Mouse (Mus musculus): Measurements from ENCODE around the gene Cd4. TPM values are rescaled to one million over a fixed set of nuclear protein-coding genes. Genes with fewer than 3 reads are reported as not detected.

Gene Cd4
- polyA plus RNA-seq, 1 experiment from 2014 or later = not detected

GRCm38 (mm10) chr6:124925941-124926340, 37.9 kb upstream of the Cd4 start:
- no peak for TF ChIP-seq CTCF (IDR thresholded peaks at IDR 0.05)
- H3K27me3 ChIP-seq = no peaks in the 10 kb centered on the region
- no peak for DNase-seq (ENCODE audit: low read depth, low spot score)
- POLR2A ChIA-PET = interaction anchor here (1.2 kb wide), 1 partner anchor 9 kb away, joined by 5 read pairs; no protein-coding TSS in a partner anchor
- no peak for ATAC-seq
- CTCF ChIA-PET = interaction anchor here (0.9 to 8.4 kb wide), 4 partner anchors 12 to 104 kb away, joined by 3 to 86 read pairs (median 4); no protein-coding TSS in a partner anchor
- in situ Hi-C loops (cut with MboI; ENCODE audit: low pct_unique_long_range_greater_than_20kb) = no loop called here

GRCm38 (mm10) chr6:124925173-124925793, 37.3 kb upstream of the Cd4 start:
- DNase-seq (ENCODE audit: low read depth, low spot score) = no peak
- TF ChIP-seq CTCF (IDR thresholded peaks at IDR 0.05) = no peak
- CTCF ChIA-PET = interaction anchor here (0.9 to 8.4 kb wide), 4 partner anchors 11 to 105 kb away, joined by 3 to 86 read pairs (median 4); no protein-coding TSS in a partner anchor
- POLR2A ChIA-PET = interaction anchor here (1.2 kb wide), 1 partner anchor 9 kb away, joined by 5 read pairs; no protein-coding TSS in a partner anchor
- H3K27me3 ChIP-seq = no peaks in the 10 kb centered on the region
- ATAC-seq = no peak
- in situ Hi-C loops (cut with MboI; ENCODE audit: low pct_unique_long_range_greater_than_20kb) = no loop called here

DNA sequence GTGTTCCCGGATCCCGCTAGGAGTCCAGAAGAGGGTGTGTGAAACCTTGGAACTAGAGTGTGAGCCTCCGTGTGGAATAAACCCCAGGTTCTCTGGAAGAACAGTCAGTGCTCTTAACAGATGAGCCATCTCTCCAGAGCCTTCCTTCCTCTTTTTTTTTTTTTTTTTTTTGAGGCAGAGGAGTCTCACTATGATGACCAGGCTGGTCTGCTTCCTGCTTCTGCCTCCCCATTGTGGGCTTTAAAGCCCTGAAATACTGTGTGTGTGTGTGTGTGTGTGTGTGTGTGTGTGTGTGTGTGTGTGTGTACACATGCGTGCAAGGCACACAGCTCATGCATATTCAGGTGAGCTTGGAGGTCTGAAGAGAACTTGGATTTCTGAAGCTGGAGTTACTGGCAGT, 33.5 kb upstream of the Cd4 start:
- TF ChIP-seq CTCF (IDR thresholded peaks at IDR 0.05) = no peak
- in situ Hi-C loops (cut with MboI; ENCODE audit: low pct_unique_long_range_greater_than_20kb) = no loop called here
- ATAC-seq (no peak), DNase-seq (ENCODE audit: low read depth, low spot score) (no peak)
- ChIA-PET POLR2A (interaction anchor here (2.1 kb wide), 1 partner anchor 8 kb away, joined by 8 read pairs; no protein-coding TSS in a partner anchor), CTCF (interaction anchor here (0.7 to 1.7 kb wide), 3 partner anchors 9 to 109 kb away, joined by 3 to 12 read pairs (median 3); partner anchors contain the start of gene Mlf2)
- no peaks in the 10 kb centered on the region for H3K27me3 ChIP-seq

GRCm38 (mm10) chr6:124920318-124921085, 32.5 kb upstream of the Cd4 start:
- no peak for DNase-seq (ENCODE audit: low read depth, low spot score)
- TF ChIP-seq CTCF (IDR thresholded peaks at IDR 0.05) = no peak
- in situ Hi-C loops (cut with MboI; ENCODE audit: low pct_unique_long_range_greater_than_20kb) = no loop called here
- no peaks in the 10 kb centered on the region for H3K27me3 ChIP-seq
- POLR2A ChIA-PET = interaction anchor here (0.6 to 2.1 kb wide), 4 partner anchors 9 to 122 kb away, joined by 3 to 8 read pairs (median 4); no protein-coding TSS in a partner anchor
- no peak for ATAC-seq
- CTCF ChIA-PET = interaction anchor here (1.5 to 1.7 kb wide), 3 partner anchors 10 to 110 kb away, joined by 3 to 12 read pairs (median 3); partner anchors contain the start of gene Mlf2

DNA sequence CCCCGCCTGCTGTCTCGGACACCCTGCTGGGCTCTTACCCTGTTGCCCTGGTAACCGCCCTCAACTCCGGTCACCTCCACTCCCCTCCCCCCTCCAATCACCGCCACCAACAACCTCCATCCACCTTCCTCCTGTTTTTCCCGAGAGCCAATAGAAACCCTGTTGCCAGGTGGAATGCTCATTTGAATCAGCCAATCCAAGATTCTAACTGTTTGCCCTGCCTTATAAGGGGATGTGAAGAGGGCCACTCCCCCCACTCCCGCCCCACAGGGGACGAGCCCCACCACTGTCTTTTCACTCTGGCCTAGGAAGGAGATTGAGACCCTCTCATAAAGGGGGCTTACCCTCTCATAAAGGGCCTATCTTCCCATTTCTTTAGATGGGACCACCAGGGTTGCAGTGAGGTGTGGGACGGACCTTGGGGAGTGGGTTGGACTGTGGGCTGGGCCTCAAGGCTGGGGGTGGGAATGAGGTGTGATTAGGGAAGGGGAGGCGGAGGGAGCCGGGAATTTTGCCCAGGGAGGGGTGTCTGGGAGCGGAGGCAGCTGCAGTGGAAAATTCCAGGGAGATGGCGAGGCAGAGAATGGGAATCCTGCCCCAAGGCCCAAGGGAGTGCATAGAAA, 31.8 kb upstream of the Cd4 start, which contains the start of gene Ptms:
Gene Ptms, minus strand, starts transcription at position 409 of the 623 bp plus-strand sequence.
- ChIA-PET POLR2A (interaction anchor here (0.6 to 7.0 kb wide), 4 partner anchors 10 to 68 kb away, joined by 3 to 59 read pairs (median 6); partner anchors contain the start of gene Mlf2), CTCF (interaction anchor here (1.5 kb wide), 1 partner anchor 16 kb away, joined by 3 read pairs; no protein-coding TSS in a partner anchor)
- DNase-seq (ENCODE audit: low read depth, low spot score) (peak; percentile 95), ATAC-seq (peak; percentile 73)
- in situ Hi-C loops (cut with MboI; ENCODE audit: low pct_unique_long_range_greater_than_20kb) = no loop called here
- no peaks in the 10 kb centered on the region for H3K27me3 ChIP-seq
- no peak for TF ChIP-seq CTCF (IDR thresholded peaks at IDR 0.05)

DNA sequence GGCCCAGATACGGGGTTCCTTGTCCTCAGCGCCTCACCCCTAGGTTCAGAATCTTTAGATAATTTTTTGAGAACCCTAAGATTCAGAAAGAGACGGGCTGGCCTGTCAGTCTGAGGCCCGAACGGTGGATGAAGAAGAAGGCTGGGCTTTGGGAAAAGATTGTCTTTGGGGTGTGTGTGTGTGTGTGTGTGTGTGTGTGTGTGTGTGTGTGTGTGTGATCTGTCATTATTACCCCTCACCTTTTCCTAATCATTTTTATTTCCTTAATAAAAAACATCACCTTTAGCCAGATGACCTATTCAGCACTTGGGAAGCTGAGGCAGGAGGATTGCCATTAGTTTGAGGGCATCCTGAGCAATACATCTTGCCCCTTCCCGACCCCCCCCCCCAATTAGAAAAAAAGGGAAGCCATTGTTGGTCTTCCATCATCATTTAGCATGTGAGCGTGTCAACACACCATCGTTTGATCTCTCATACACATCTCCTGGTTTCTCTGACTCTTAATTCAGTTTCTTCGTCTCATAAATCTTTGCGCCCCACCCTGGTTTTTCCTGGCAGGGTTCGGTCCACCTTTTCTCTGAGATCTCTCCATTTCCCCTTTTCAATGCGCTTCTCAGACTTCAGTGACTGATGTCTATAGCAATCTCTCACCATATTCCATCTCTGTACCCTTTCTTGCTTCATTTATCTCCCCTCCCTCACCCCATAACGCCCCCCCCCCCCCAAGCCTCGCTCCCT, 31.0 kb upstream of the Cd4 start:
- no peak for ATAC-seq
- TF ChIP-seq CTCF (IDR thresholded peaks at IDR 0.05) = no peak
- in situ Hi-C loops (cut with MboI; ENCODE audit: low pct_unique_long_range_greater_than_20kb) = no loop called here
- CTCF ChIA-PET = interaction anchor here (1.0 to 5.9 kb wide), 2 partner anchors 11 kb away, joined by 3 to 34 read pairs; partner anchors contain the start of gene Mlf2
- POLR2A ChIA-PET = interaction anchor here (0.6 to 7.0 kb wide), 7 partner anchors 12 to 560 kb away, joined by 3 to 59 read pairs (median 5); partner anchors contain the start of gene Mlf2
- no peaks in the 10 kb centered on the region for H3K27me3 ChIP-seq
- DNase-seq (ENCODE audit: low read depth, low spot score) = no peak

- DNase-seq (ENCODE audit: low read depth, low spot score) (no peak), ATAC-seq (no peak)
- no peak for TF ChIP-seq CTCF (IDR thresholded peaks at IDR 0.05)
- no peaks in the 10 kb centered on the region for H3K27me3 ChIP-seq
- CTCF ChIA-PET = interaction anchor here (1.0 to 5.9 kb wide), 3 partner anchors 10 to 14 kb away, joined by 3 to 34 read pairs (median 34); partner anchors contain the start of gene Mlf2
- in situ Hi-C loops (cut with MboI; ENCODE audit: low pct_unique_long_range_greater_than_20kb) = no loop called here
- POLR2A ChIA-PET = interaction anchor here (0.6 to 7.0 kb wide), 7 partner anchors 11 to 560 kb away, joined by 3 to 59 read pairs (median 5); partner anchors contain the start of gene Mlf2
These were observed 30.3 kb upstream of the Cd4 start for GRCm38 (mm10) chr6:124918331-124918690.

- TF ChIP-seq CTCF (IDR thresholded peaks at IDR 0.05) = no peak
- ATAC-seq (peak; percentile 64), DNase-seq (ENCODE audit: low read depth, low spot score) (no peak)
- no peaks in the 10 kb centered on the region for H3K27me3 ChIP-seq
- in situ Hi-C loops (cut with MboI; ENCODE audit: low pct_unique_long_range_greater_than_20kb) = no loop called here
- POLR2A ChIA-PET = interaction anchor here (0.6 to 7.0 kb wide), 5 partner anchors 11 to 561 kb away, joined by 3 to 59 read pairs (median 6); partner anchors contain the start of gene Mlf2
- CTCF ChIA-PET = interaction anchor here (1.0 to 5.9 kb wide), 4 partner anchors 9 to 13 kb away, joined by 3 to 34 read pairs (median 18); partner anchors contain the start of gene Mlf2
These were observed 29.7 kb upstream of the Cd4 start for GRCm38 (mm10) chr6:124917518-124918330.

Data from Patski (cell line).